Comparison of ENCODE assay signal across 26 mouse cellular contexts in the genomic region with DNA sequence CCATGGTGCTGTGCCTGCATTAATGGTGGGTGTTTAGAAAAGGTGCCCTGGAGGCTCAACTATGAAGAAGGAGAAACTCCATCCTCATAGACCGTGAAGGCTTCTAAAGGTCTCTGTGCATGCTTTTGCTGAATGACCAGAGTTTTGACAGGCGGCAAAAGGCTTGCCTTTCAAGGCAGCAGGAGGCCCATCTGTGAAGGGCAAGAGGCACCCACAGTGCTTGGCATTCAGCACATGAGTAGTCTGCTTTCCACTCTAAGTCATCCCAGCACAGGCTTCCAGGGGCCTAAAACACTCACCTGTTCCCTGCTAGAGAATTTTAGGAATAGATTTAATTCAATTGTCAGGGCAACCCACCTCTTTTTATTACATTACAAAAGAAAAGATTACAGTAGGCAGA. TPM values are rescaled to one million over a fixed set of nuclear protein-coding genes. Genes with fewer than 3 reads are reported as not detected.
DNase-seq lines count a peak whose midpoint lies in the region; ATAC-seq and TF ChIP-seq lines count a peak whose summit lies in the region.
"Had no signal": no experiment of that assay in that cellular context is flagged by ENCODE, and none has a peak within 500 bp of the region (broad histone marks: within the 10 kb centered on the region; RNA-seq: fewer than 3 reads in every experiment).

No protein-coding gene starts in this region.

- no peak overlapping the region for H3K4me3 ChIP-seq in midbrain, postnatal 0 days (ENCODE audit: low read depth, low read length)
- H3K4me3 ChIP-seq: embryonic facial prominence, embryonic 12.5 days; embryonic facial prominence, embryonic 15.5 days; gastrocnemius, adult 2 months; heart, embryonic 10.5 days; heart, embryonic 13.5 days; hindbrain, embryonic 12.5 days; hindbrain, embryonic 15.5 days had no signal

- 69% methylated on average over 2 of the region's 2 CpGs for WGBS in midbrain, postnatal 0 days

- no peak for ATAC-seq in midbrain, postnatal 0 days (ENCODE audit: low FRiP score)
- ATAC-seq: activated CD4-positive, CD25-positive, alpha-beta regulatory T cell, adult 4 months; forebrain, embryonic 14.5 days; forebrain, postnatal 0 days; intestine, postnatal 0 days had no signal

- H3K36me3 ChIP-seq in midbrain, postnatal 0 days (ENCODE audit: insufficient read depth, low read length), result no peaks in the 10 kb centered on the region
- H3K36me3 ChIP-seq: embryonic facial prominence, embryonic 12.5 days; embryonic facial prominence, embryonic 15.5 days; heart, embryonic 10.5 days; heart, embryonic 13.5 days; hindbrain, embryonic 12.5 days; hindbrain, embryonic 15.5 days had no signal

- no peak overlapping the region for H3K4me2 ChIP-seq in midbrain, postnatal 0 days (ENCODE audit: low read depth, low read length, poor library complexity, severe bottlenecking)
- H3K4me2 ChIP-seq: heart, embryonic 13.5 days; hindbrain, embryonic 12.5 days; hindbrain, embryonic 15.5 days had no signal

- intact Hi-C loops in heart, postnatal 36 days (cut with DNase I), result no loop called here

- no peak overlapping the region for H3K27ac ChIP-seq in midbrain, postnatal 0 days (ENCODE audit: low read depth, low read length)
- H3K27ac ChIP-seq: embryonic facial prominence, embryonic 12.5 days; gastrocnemius, adult 2 months; heart, embryonic 10.5 days; heart, embryonic 13.5 days; hindbrain, embryonic 12.5 days; hindbrain, embryonic 15.5 days had no signal

- peak; percentile 13 to 30 for DNase-seq in cerebellum, adult 18-20 months
- no peak for DNase-seq in cerebellum, adult 8-10 months
- peak; percentile 27 for DNase-seq in cerebellum, adult 9-11 months
- no peak for DNase-seq in cerebellum, adult 11 months
- DNase-seq in brain, adult 2 months (ENCODE audit: low read depth, low spot score), result peak; percentile 48
- peak; percentile 41 to 43 for DNase-seq in cerebellum, postnatal 36 days
- DNase-seq in midbrain, postnatal 0 days (ENCODE audit: low spot score), result no peak
- no peak for DNase-seq in heart, postnatal 36 days
- DNase-seq: adrenal gland, adult 8-10 months; adrenal gland, postnatal 25 days; forebrain, postnatal 0 days; gastrocnemius, adult 2 months; gastrocnemius, postnatal 25 days; heart, adult 18-20 months; heart, postnatal 14 days; kidney, adult 2 months had no signal

- H3K4me1 ChIP-seq in midbrain, postnatal 0 days (ENCODE audit: insufficient read depth, low read length), result 0 out of 2 replicates have a peak, but pooled peaks cover 4% of the 10 kb centered on the region

- H3K27me3 ChIP-seq in midbrain, postnatal 0 days (ENCODE audit: insufficient read depth, low read length), result no peaks in the 10 kb centered on the region
- H3K27me3 ChIP-seq: embryonic facial prominence, embryonic 12.5 days; embryonic facial prominence, embryonic 15.5 days; hindbrain, embryonic 15.5 days had no signal

- no peaks in the 10 kb centered on the region for H3K9me3 ChIP-seq in midbrain, postnatal 0 days (ENCODE audit: low read length)
- H3K9me3 ChIP-seq: embryonic facial prominence, embryonic 12.5 days; embryonic facial prominence, embryonic 15.5 days; heart, embryonic 10.5 days; heart, embryonic 13.5 days; hindbrain, embryonic 12.5 days; hindbrain, embryonic 15.5 days had no signal

- no peak overlapping the region for H3K9ac ChIP-seq in midbrain, postnatal 0 days (replicated peaks; ENCODE audit: low read length, poor library complexity, severe bottlenecking)
- H3K9ac ChIP-seq: embryonic facial prominence, embryonic 12.5 days; embryonic facial prominence, embryonic 15.5 days; forebrain, postnatal 0 days; hindbrain, embryonic 12.5 days; hindbrain, embryonic 15.5 days had no signal

- no peak for TF ChIP-seq CTCF in midbrain, postnatal 0 days (IDR thresholded peaks at IDR 0.05)

RNA-seq across cellular contexts. Expression of gene Cd2, which starts 17.3 kb away (rescaled TPM):
- total RNA-seq in midbrain, postnatal 0 days (2014; rRNA removed), result not detected in 2 replicates
- 0.21 and 0.22 TPM in 2 replicates for polyA plus RNA-seq in midbrain, postnatal 0 days (2015; fragmentation: Nextera tagmentation; extraction: Ambion mirVana)
- total RNA-seq in heart, postnatal 36 days (2021), result under 1 TPM; 0.43 to 0.44 TPM
- total RNA-seq: forebrain, postnatal 0 days; gastrocnemius, adult 2 months had no signal
- polyA plus RNA-seq: embryonic facial prominence, embryonic 12.5 days; forebrain, embryonic 11.5 days; heart, embryonic 13.5 days; hindbrain, embryonic 12.5 days; hindbrain, embryonic 15.5 days; intestine, postnatal 0 days had no signal

Comparison
In these comparisons a context has a peak if more than half of its experiments do, and no peak if none do; other contexts are left out.
1. DNase-seq: peak in cerebellum, adult 18-20 months (2 of 2), cerebellum, adult 9-11 months (single experiment), brain, adult 2 months (single experiment) and cerebellum, postnatal 36 days (2 of 2); none in cerebellum, adult 8-10 months (single experiment), cerebellum, adult 11 months (single experiment), midbrain, postnatal 0 days (single experiment) and heart, postnatal 36 days (0 of 2).